Mouse (Mus musculus) erythroblast, embryonic 14.5 days (primary cell): ENCODE data around the gene Nup153. TPM values are rescaled to one million over a fixed set of nuclear protein-coding genes. Genes with fewer than 3 reads are reported as not detected.

Source experiments
- H3K27me3 ChIP-seq: 2 replicates; pipeline ENCODE4 v1.6.1; 2012; ENCODE audit warnings: inconsistent platforms; ENCODE audit not compliant: control insufficient read depth
- H3K36me3 ChIP-seq: 2 replicates; pipeline ENCODE4 v1.6.1; 2012; ENCODE audit warnings: mild to moderate bottlenecking, inconsistent platforms; ENCODE audit not compliant: control insufficient read depth
- H3K4me1 ChIP-seq: 2 replicates; pipeline ENCODE4 v1.6.1; 2012; ENCODE audit warnings: inconsistent platforms; ENCODE audit not compliant: control insufficient read depth
- H3K4me3 ChIP-seq: replicated peaks from 2 replicates; pipeline ENCODE3; 2012; ENCODE audit warnings: moderate library complexity, mild to moderate bottlenecking, inconsistent platforms
- H3K9me3 ChIP-seq: 2 replicates; pipeline ENCODE4 v1.6.1; 2012; ENCODE audit warnings: low read length, inconsistent platforms, mixed read lengths; ENCODE audit not compliant: control insufficient read depth
- GATA1 ChIP-seq: IDR thresholded peaks from 2 replicates; pipeline ENCODE4 v1.6.1; 2012; ENCODE audit warnings: low read length, inconsistent platforms, mixed read lengths
- TAL1 ChIP-seq: IDR thresholded peaks from 3 replicates; pipeline ENCODE4 v1.6.1; 2012; ENCODE audit warnings: low read length, inconsistent platforms, mixed read lengths
- polyA plus RNA-seq: library from polyadenylated mRNA; stranded (reverse); fragments of >175 nt; gene quantifications from 2 replicates; pipeline ENCODE4 v1.2.3, GENCODE M21; 2012

Gene Nup153
- polyA plus RNA-seq, 1 experiment = 1.6 TPM

GRCm38 (mm10) chr13:46640608-46641468 lies 86.9 kb downstream of the Nup153 start:
- Histone ChIP-seq H3K36me3 (no peaks in the 10 kb centered on the region), H3K9me3 (peaks cover 7% of the 10 kb centered on the region), H3K4me3 (no peak overlapping the region), H3K27me3 (no peaks in the 10 kb centered on the region), H3K4me1 (no peaks in the 10 kb centered on the region)
- TF ChIP-seq TAL1 (no peak), GATA1 (no peak)

- TF ChIP-seq TAL1 (no peak), GATA1 (no peak)
- Histone ChIP-seq H3K36me3 (no peaks in the 10 kb centered on the region), H3K27me3 (no peaks in the 10 kb centered on the region), H3K4me1 (no peaks in the 10 kb centered on the region), H3K4me3 (no peak overlapping the region), H3K9me3 (no peaks in the 10 kb centered on the region; the same call in 1 of the 2 replicates)
Measured at GRCm38 (mm10) chr13:46634133-46634488, 93.6 kb downstream of the Nup153 start.

GRCm38 (mm10) chr13:46633320-46634132 lies 94.2 kb downstream of the Nup153 start:
- no peaks in the 10 kb centered on the region for H3K27me3 ChIP-seq
- no peak overlapping the region for H3K4me3 ChIP-seq
- H3K9me3 ChIP-seq = no peaks in the 10 kb centered on the region; the same call in 1 of the 2 replicates
- H3K36me3 ChIP-seq = no peaks in the 10 kb centered on the region
- no peaks in the 10 kb centered on the region for H3K4me1 ChIP-seq
- no peak for TF ChIP-seq GATA1
- no peak for TF ChIP-seq TAL1

DNA sequence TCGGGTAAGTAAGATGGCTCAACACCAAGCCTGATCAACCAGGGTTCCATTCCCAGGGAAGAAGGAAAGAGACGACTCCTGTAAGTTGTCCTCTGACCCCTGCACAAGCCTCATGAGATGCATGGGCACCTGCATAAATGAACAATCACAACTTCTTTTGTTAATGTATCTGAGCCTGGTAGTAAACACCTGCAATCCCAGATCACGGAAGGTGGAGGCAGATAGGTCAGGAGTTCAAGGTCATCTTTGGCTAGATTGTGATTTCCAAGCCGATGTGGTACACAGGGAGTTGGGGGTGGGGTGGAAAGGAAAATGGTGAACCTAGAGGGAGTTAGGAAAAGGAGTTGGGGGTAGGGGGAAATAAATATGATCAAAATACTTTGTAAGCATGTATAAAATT lies 94.9 kb downstream of the Nup153 start:
- TF ChIP-seq GATA1 (no peak), TAL1 (no peak)
- Histone ChIP-seq H3K9me3 (no peaks in the 10 kb centered on the region; the same call in 1 of the 2 replicates), H3K27me3 (no peaks in the 10 kb centered on the region), H3K36me3 (no peaks in the 10 kb centered on the region), H3K4me3 (no peak overlapping the region), H3K4me1 (no peaks in the 10 kb centered on the region)

Other genes starting within 250 kb of the Nup153 start
- gene Cap2, start 226.1 kb downstream of the Nup153 start, polyA plus RNA-seq = not detected in 2 replicates
- 0.70 and 0.72 TPM in 2 replicates for gene Fam8a1, start 58.4 kb downstream of the Nup153 start, polyA plus RNA-seq
- 0.01 TPM in 2 replicates for gene Kif13a, start 201.9 kb upstream of the Nup153 start, polyA plus RNA-seq